Mouse (Mus musculus) CH12.LX (cell line): ENCODE data around the gene Chic1.

ENCODE experiments used
- CHD2 ChIP-seq: IDR thresholded peaks from 2 replicates; pipeline ENCODE4 v1.6.1; 2011; ENCODE audit warnings: low read length, improper control_type of control experiment
- CTCF ChIP-seq, 2 experiments: IDR thresholded peaks in 1 of 2; conservative IDR thresholded peaks in 1 of 2; 2 replicates each; pipeline ENCODE4 v1.5.1; 2011 to 2012; ENCODE audit warnings: low read depth in 2 of 2, low read length in 2 of 2, improper control_type of control experiment in 1 of 2, inconsistent platforms in 1 of 2, mild to moderate bottlenecking in 1 of 2, moderate library complexity in 1 of 2

GRCm38 (mm10) chrX:103443755-103444154 lies 87.5 kb downstream of the Chic1 start:
- TF ChIP-seq CTCF (conservative IDR thresholded peaks at IDR 0.05 in 1 of 2, IDR thresholded peaks at IDR 0.05 in 1 of 2; ENCODE audit: low read depth in 2 of 2, low read length in 2 of 2) (peak; percentile 32 to 56; a peak in 3 of 4 replicates), CHD2 (no peak)
